Comparison of ENCODE assay signal across 8 mouse cellular contexts in genomic region chr16:42172476-42172875, GRCm38 (mm10).
A peak's percentile ranks its signal among the peaks of the same experiment; 100 is the strongest.
DNase-seq lines count a peak whose midpoint lies in the region; TF ChIP-seq lines count a peak whose summit lies in the region.
"Had no signal": no experiment of that assay in that cellular context is flagged by ENCODE, and none has a peak within 500 bp of the region (broad histone marks: within the 10 kb centered on the region; RNA-seq: fewer than 3 reads in every experiment).

No protein-coding gene starts in this region.

- H3K4me2 ChIP-seq in CH12.LX (ENCODE audit: insufficient read depth, low read depth, poor library complexity, severe bottlenecking), result 0 out of 2 replicates have a peak overlapping the region, but pooled peaks have one; percentile 3
- H3K4me2 ChIP-seq: limb, embryonic 15.5 days had no signal

- no peak overlapping the region for H3K27ac ChIP-seq in CH12.LX (ENCODE audit: insufficient read depth, low read depth)
- no peak overlapping the region for H3K27ac ChIP-seq in gastrocnemius, adult 2 months
- H3K27ac ChIP-seq: limb, embryonic 15.5 days had no signal

- DNase-seq in CH12.LX (ENCODE audit: extremely low read depth) (peak; percentile 75), WW6 (ENCODE audit: low read depth, low spot score) (peak; percentile 31)
- peak; percentile 94 to 97 for DNase-seq in cerebellum, postnatal 14 days
- peak; percentile 78 for DNase-seq in gastrocnemius, adult 2 months
- DNase-seq in layer of hippocampus, adult 9-11 months, result peak; percentile 78
- peak; percentile 69 to 79 for DNase-seq in lung, postnatal 4 days
- DNase-seq in spleen, adult 18-20 months, result peak; percentile 23 to 75

- no peaks in the 10 kb centered on the region for H3K27me3 ChIP-seq in CH12.LX (replicated peaks)
- H3K27me3 ChIP-seq: limb, embryonic 15.5 days had no signal

- dilution Hi-C loops in CH12.LX (cut with MboI; ENCODE audit: extremely low pct_ligation_motif_present, extremely low pct_unique_long_range_greater_than_20kb, low sequenced_read_pairs), result no loop called here

- H3K79me2 ChIP-seq in CH12.LX (replicated peaks; ENCODE audit: control insufficient read depth, extremely low read depth, insufficient read depth, poor library complexity, severe bottlenecking), result no peaks in the 10 kb centered on the region

- TF ChIP-seq POLR2A in CH12.LX (IDR thresholded peaks at IDR 0.05; ENCODE audit: low read depth, low read length), result no peak

- in situ Hi-C loops in CH12.LX (cut with MboI; ENCODE audit: low pct_ligation_motif_present, low pct_unique_long_range_greater_than_20kb, low sequenced_read_pairs), result no loop called here

- peak; percentile 64 for TF ChIP-seq RAD21 in CH12.LX (IDR thresholded peaks at IDR 0.05; ENCODE audit: low read depth, low read length)

- peaks cover 0 to 8% of the 10 kb centered on the region in 2 experiments; a peak in 2 of 4 replicates for H3K4me1 ChIP-seq in CH12.LX (ENCODE audit: control insufficient read depth in 1 of 2, insufficient read depth in 2 of 2)
- H3K4me1 ChIP-seq: limb, embryonic 15.5 days had no signal

- H3K9me3 ChIP-seq in CH12.LX (replicated peaks; ENCODE audit: low read length), result no peaks in the 10 kb centered on the region
- H3K9me3 ChIP-seq: limb, embryonic 15.5 days had no signal

- no peak overlapping the region for H3K9ac ChIP-seq in CH12.LX (ENCODE audit: insufficient read depth, low read depth)
- H3K9ac ChIP-seq: limb, embryonic 15.5 days had no signal

- peak; percentile 85 to 90 for TF ChIP-seq CTCF in CH12.LX (conservative IDR thresholded peaks at IDR 0.05 in 1 of 2, IDR thresholded peaks at IDR 0.05 in 1 of 2; ENCODE audit: low read depth in 2 of 2, low read length in 2 of 2)
- peak; percentile 88 for TF ChIP-seq CTCF in gastrocnemius, adult 2 months (IDR thresholded peaks at IDR 0.05)

- no peak overlapping the region for H3K4me3 ChIP-seq in CH12.LX (replicated peaks in 1 of 3; ENCODE audit: low read depth in 2 of 3, low read length in 2 of 3, poor library complexity in 1 of 3)
- no peak overlapping the region for H3K4me3 ChIP-seq in gastrocnemius, adult 2 months
- H3K4me3 ChIP-seq: limb, embryonic 15.5 days had no signal

- intact Hi-C loops in gastrocnemius, adult 2 months (cut with DNase I), result no loop called here

- 0 out of 2 replicates have a peak, but pooled peaks have one; percentile 18 for TF ChIP-seq EP300 in CH12.LX (IDR thresholded peaks at IDR 0.05; ENCODE audit: low read length)

- H3K36me3 ChIP-seq in CH12.LX (replicated peaks in 1 of 2; ENCODE audit: control insufficient read depth in 1 of 2, insufficient read depth in 1 of 2, low read length in 1 of 2), result no peaks in the 10 kb centered on the region
- H3K36me3 ChIP-seq: limb, embryonic 15.5 days had no signal

TF ChIP-seq in CH12.LX, 34 proteins besides CTCF, POLR2A, EP300 and RAD21:
- TF ChIP-seq MEF2A (IDR thresholded peaks at IDR 0.05; ENCODE audit: borderline replicate concordance, low read depth, low read length), result no peak
- TF ChIP-seq USF2 (conservative IDR thresholded peaks at IDR 0.05; ENCODE audit: low read depth, low read length), result peak; percentile 24; the same call in 1 of the 2 replicates
- TF ChIP-seq MAX (IDR thresholded peaks at IDR 0.05; ENCODE audit: low read length), result peak; percentile 74
- TF ChIP-seq SMC3 (IDR thresholded peaks at IDR 0.05; ENCODE audit: low read depth, low read length), result peak; percentile 54
- no peak for TF ChIP-seq KAT2A (IDR thresholded peaks at IDR 0.05; ENCODE audit: insufficient replicate concordance, low read length)
- TF ChIP-seq IRF4 (IDR thresholded peaks at IDR 0.05; ENCODE audit: low read depth, low read length), result no peak

Comparison
In these comparisons a context has a peak if more than half of its experiments do, and no peak if none do; other contexts are left out.
1. DNase-seq: peak in every context shown above with its lines; median percentile 96 in cerebellum, postnatal 14 days; 78 in gastrocnemius, adult 2 months; 78 in layer of hippocampus, adult 9-11 months; 75 in CH12.LX; 74 in lung, postnatal 4 days; 49 in spleen, adult 18-20 months; 31 in WW6.